Mouse (Mus musculus) kidney, postnatal 4 days (tissue): ENCODE measurements around the gene Pnrc2.

ENCODE experiments used
- DNase-seq, 2 experiments: peaks; one replicate each; pipeline ENCODE4 v3.0.0; 2021; ENCODE audit warnings: mixed read lengths in 2 of 2

The Pnrc2 gene

GRCm38 (mm10) chr4:135891539-135891938, 17.9 kb upstream of the Pnrc2 start:
- DNase-seq = no peak

GRCm38 (mm10) chr4:135889884-135890283, 16.2 kb upstream of the Pnrc2 start:
- peak; percentile 87 to 88 for DNase-seq

- no peak for DNase-seq
Measured at GRCm38 (mm10) chr4:135889146-135889883, 15.7 kb upstream of the Pnrc2 start.

- no peak for DNase-seq
Measured at GRCm38 (mm10) chr4:135888448-135889057, 14.9 kb upstream of the Pnrc2 start.

- DNase-seq = no peak
Measured at GRCm38 (mm10) chr4:135886184-135886583, 12.5 kb upstream of the Pnrc2 start.

- no peak for DNase-seq
Measured at GRCm38 (mm10) chr4:135885676-135886075, 12.0 kb upstream of the Pnrc2 start.

- DNase-seq = no peak
Measured at GRCm38 (mm10) chr4:135884531-135884930, 10.9 kb upstream of the Pnrc2 start.

- DNase-seq = no peak
Measured at GRCm38 (mm10) chr4:135883881-135884516, 10.3 kb upstream of the Pnrc2 start.

- peak in 1 of 2 experiments; percentile 34 for DNase-seq
Measured at GRCm38 (mm10) chr4:135883401-135883851, 9.8 kb upstream of the Pnrc2 start.

- DNase-seq = no peak
Measured at GRCm38 (mm10) chr4:135882023-135882422, 8.4 kb upstream of the Pnrc2 start.

- DNase-seq = no peak
Measured at GRCm38 (mm10) chr4:135880576-135880975, 6.9 kb upstream of the Pnrc2 start.

GRCm38 (mm10) chr4:135880018-135880417, 6.4 kb upstream of the Pnrc2 start:
- DNase-seq = no peak

GRCm38 (mm10) chr4:135879021-135879420, 5.4 kb upstream of the Pnrc2 start:
- DNase-seq = no peak

GRCm38 (mm10) chr4:135877742-135878141, 4.1 kb upstream of the Pnrc2 start:
- peak; percentile 44 to 53 for DNase-seq

GRCm38 (mm10) chr4:135876583-135877020, 3.0 kb upstream of the Pnrc2 start:
- DNase-seq = peak; percentile 76 to 86

- DNase-seq = peak; percentile 80 to 86
Measured at GRCm38 (mm10) chr4:135875991-135876582, 2.4 kb upstream of the Pnrc2 start.

- no peak for DNase-seq
Measured at GRCm38 (mm10) chr4:135875546-135875945, 1.9 kb upstream of the Pnrc2 start.

GRCm38 (mm10) chr4:135874564-135875535, 1.2 kb upstream of the Pnrc2 start:
- DNase-seq = no peak

- DNase-seq = peak in 1 of 2 experiments; percentile 38
Measured at GRCm38 (mm10) chr4:135872589-135873391, 860 bp downstream of the Pnrc2 start.

GRCm38 (mm10) chr4:135872015-135872414, 1.6 kb downstream of the Pnrc2 start:
- no peak for DNase-seq
